In genomic region chr12:25858397-25858796, GRCm38 (mm10) we compare ENCODE assay signal across 23 mouse cellular contexts.
"Had no signal": no experiment of that assay in that cellular context is flagged by ENCODE, and none has a peak within 500 bp of the region (broad histone marks: within the 10 kb centered on the region; RNA-seq: fewer than 3 reads in every experiment).

No protein-coding gene starts in this region.

- H3K4me1 ChIP-seq: heart, embryonic 13.5 days; heart, embryonic 15.5 days; hindbrain, embryonic 13.5 days; hindbrain, embryonic 15.5 days; limb, embryonic 15.5 days; liver, embryonic 12.5 days had no signal

- H3K9me3 ChIP-seq: heart, embryonic 15.5 days; hindbrain, embryonic 13.5 days; hindbrain, embryonic 15.5 days; limb, embryonic 15.5 days; liver, embryonic 12.5 days had no signal

- H3K36me3 ChIP-seq: heart, embryonic 13.5 days; heart, embryonic 15.5 days; hindbrain, embryonic 13.5 days; hindbrain, embryonic 15.5 days; limb, embryonic 13.5 days; limb, embryonic 15.5 days; liver, embryonic 12.5 days had no signal

- H3K27me3 ChIP-seq: heart, embryonic 13.5 days; heart, embryonic 15.5 days; hindbrain, embryonic 13.5 days; hindbrain, embryonic 15.5 days; limb, embryonic 13.5 days; limb, embryonic 15.5 days; liver, embryonic 12.5 days had no signal

- DNase-seq: forebrain, postnatal 0 days; gastrocnemius, postnatal 14 days; gastrocnemius, postnatal 36 days; heart, adult 18-20 months; heart, postnatal 14 days; heart, postnatal 36 days; kidney, adult 11 months; kidney, adult 2 months; kidney, adult 9 months; kidney, postnatal 25 days; layer of hippocampus, adult 9-11 months; layer of hippocampus, postnatal 36 days; left cerebral cortex, postnatal 4 days had no signal

- H3K4me2 ChIP-seq: heart, embryonic 11.5 days; heart, embryonic 13.5 days; heart, embryonic 15.5 days; hindbrain, embryonic 13.5 days; hindbrain, embryonic 15.5 days; limb, embryonic 13.5 days; limb, embryonic 15.5 days; liver, embryonic 12.5 days had no signal

- H3K9ac ChIP-seq: forebrain, postnatal 0 days; heart, embryonic 13.5 days; heart, embryonic 15.5 days; hindbrain, embryonic 13.5 days; hindbrain, embryonic 15.5 days; limb, embryonic 13.5 days; limb, embryonic 15.5 days; liver, embryonic 12.5 days had no signal

- H3K4me3 ChIP-seq: heart, embryonic 13.5 days; heart, embryonic 15.5 days; hindbrain, embryonic 13.5 days; hindbrain, embryonic 15.5 days; limb, embryonic 13.5 days; limb, embryonic 15.5 days; liver, embryonic 12.5 days had no signal

- ATAC-seq: forebrain, postnatal 0 days; hindbrain, postnatal 0 days; intestine, embryonic 16.5 days; liver, embryonic 12.5 days had no signal

- H3K27ac ChIP-seq: heart, embryonic 13.5 days; heart, embryonic 15.5 days; hindbrain, embryonic 13.5 days; hindbrain, embryonic 15.5 days; hindbrain, postnatal 0 days; limb, embryonic 13.5 days; limb, embryonic 15.5 days; liver, embryonic 12.5 days had no signal
